Mouse (Mus musculus) left cerebral cortex, postnatal 36 days (tissue): ENCODE results near the gene Olfr684. TPM values are rescaled to one million over a fixed set of nuclear protein-coding genes. Genes with fewer than 3 reads are reported as not detected.

Experiments used
- DNase-seq, 2 experiments: peaks; one replicate each; pipeline ENCODE4 v3.0.0; 2021 to 2022; ENCODE audit warnings: low spot score in 2 of 2, mixed read lengths in 1 of 2
- intact Hi-C: fragments of 180-260 bp; cut with DNase I; formaldehyde crosslinking; loops from one replicate; pipeline ENCODE4 v1.15.1; 2025
- total RNA-seq, 2 experiments: library from RNA; stranded (reverse); gene quantifications; 2 replicates each; pipeline ENCODE4 v1.2.3; 2021

Olfr684 gene
- not detected for total RNA-seq

DNA sequence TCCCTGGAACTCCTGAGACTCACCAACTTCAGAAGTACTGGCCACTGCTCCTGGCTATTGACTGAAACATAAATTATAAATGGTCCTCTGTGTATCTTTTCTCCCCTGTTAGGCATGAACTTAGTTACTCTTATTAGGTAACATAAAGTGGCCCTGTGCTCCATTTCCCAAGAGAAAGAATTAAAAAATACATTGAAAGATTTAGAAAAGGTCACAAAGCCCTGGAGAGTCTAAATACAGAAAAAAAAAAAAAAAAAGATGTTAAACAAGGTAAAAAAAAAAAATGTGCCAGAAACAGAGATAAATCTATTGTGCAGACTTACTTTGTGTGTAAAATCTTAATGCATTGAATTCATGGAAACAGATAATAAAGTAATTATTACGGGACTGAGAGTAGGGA lies at the start of gene Olfr684:
Olfr684 (minus strand) TSS at position 101 of the 400 bp plus-strand sequence.
- intact Hi-C loops, result no loop called here
- DNase-seq, result no peak

DNA sequence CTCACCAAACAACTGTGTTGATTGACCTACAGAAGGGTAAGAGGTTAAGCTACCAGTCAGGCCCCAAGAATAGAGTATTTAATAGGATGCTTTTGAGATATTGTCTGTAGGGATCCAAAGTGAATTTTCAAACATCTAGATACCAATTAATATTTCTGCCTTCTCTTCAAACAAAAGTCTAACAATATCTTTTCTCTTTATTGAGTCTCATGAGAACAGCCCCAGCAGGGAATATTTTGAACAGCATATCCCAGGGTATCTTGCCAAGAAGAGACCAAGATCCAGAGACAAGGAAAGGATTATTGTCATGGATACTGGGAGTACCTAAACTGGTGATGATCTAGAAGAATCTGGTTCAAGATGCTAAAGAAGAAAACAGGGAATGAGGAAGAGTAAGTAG lies 43.9 kb upstream of the Olfr684 start, which contains the start of gene Olfr686:
Olfr686 (minus strand) TSS at position 101 of the 400 bp plus-strand sequence.
- intact Hi-C loops, result no loop called here

DNA sequence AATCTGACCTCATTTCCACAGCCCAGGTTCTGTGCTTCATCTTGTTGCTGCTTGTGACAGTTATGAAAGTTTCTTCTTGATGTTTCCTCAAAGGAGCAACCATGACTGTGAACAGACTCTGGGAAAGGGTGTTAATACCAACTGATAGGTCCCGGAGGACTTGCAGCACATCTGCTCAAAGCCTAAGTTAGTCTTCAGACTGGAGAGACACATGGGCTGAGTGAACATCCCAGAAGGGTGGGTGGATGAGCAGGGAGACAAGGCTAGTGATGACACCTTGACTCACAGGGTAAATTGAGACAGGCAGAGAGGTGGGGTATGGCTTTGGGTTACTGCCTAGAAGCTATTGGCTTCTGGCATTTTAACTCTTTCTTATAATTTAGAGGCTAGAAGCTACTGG lies 22.5 kb upstream of the Olfr684 start, which contains the start of gene Olfr685:
Olfr685 (minus strand) TSS at position 101 of the 400 bp plus-strand sequence.
- no peak for DNase-seq
- intact Hi-C loops, result no loop called here

More for the DNA sequence above, 43.9 kb upstream of the Olfr684 start, which contains the start of gene Olfr686:
- DNase-seq, result no peak

DNA sequence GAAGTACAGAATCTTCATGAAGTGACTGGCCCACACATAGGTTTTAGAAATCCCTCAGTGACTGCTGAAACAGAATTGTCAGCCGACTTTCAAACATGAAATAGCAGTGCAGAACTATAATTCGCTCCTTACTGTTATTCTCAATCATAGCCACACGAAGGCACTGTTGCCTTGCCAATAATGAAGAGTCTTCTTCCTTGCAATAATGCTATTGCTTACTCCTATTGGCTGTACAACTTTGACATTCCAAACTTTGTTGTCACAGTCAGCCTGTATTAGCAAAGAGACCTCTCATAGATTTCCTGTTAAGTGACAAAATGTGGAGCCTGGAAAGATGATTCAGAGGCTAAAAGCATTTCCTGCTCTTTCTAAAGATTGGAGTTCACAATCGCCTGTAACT lies 7.3 kb upstream of the Olfr684 start:
- intact Hi-C loops, result loop anchor here (5.0 kb wide), 2 partner anchors 307 to 347 kb away; no protein-coding TSS in a partner anchor
- DNase-seq, result peak in 1 of 2 experiments; percentile 20

DNA sequence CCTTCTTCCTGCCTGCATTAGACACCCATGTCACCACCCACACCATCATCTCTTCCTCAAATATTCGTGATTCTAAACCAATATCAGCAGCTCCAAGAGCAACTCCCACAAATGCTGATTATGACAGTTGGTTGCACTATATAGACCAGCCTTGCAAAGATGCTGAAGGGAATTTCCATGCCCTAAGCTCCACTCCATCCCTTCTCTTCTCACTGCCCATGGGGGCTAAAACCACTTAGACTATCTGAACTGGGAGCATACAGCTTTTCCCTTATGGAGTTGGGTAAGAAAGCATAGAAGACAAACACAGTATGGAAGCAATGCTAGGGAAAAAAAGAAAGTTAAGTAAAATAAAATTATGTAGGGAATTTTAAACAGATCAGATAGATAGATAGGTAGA lies 16.5 kb downstream of the Olfr684 start, which contains the start of gene Olfr683:
Olfr683 (minus strand) TSS at position 101 of the 400 bp plus-strand sequence.
- intact Hi-C loops, result no loop called here
- no peak for DNase-seq

DNA sequence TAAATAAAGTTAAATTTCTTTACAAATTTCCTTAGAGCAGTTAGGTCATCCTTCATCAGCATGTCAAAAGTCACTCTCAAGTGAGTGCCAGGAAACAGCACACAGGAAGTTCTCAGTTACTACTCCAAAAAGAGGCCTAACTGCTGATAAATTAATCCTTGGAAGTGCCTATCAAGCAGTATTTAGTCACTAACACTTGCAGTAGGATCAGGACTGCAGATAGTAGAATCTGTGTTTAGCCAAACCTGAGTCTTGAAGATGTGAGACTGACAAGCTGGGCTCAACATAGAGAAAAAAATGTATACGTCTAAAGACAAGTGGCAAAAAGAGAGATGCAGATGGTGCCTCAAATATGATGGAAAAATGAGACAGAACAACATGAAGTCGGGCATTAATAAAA lies 22.2 kb downstream of the Olfr684 start:
- intact Hi-C loops, result no loop called here
- DNase-seq, result no peak

DNA sequence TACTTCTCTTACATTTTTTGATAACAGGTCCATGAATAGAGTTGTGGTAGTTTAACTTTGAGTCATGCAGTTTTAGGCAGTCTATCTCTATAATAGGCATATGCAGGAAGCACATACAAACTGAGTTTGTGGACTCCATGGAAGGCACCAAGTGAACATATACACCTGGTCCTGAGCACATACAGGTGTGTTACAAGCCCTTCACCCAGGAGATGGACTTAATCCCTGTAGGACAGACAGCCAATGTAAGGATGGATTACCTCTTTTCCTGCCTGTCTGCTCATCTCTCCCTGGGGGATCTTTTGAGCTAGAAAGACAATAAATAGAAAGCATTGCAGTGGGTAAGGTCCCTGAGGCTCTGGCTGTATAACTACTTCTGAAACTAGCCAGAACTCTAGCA lies 46.9 kb downstream of the Olfr684 start, which contains the start of gene Olfr681:
Olfr681 (plus strand) TSS at position 301 of the 400 bp plus-strand sequence.
- no peak for DNase-seq
- intact Hi-C loops, result no loop called here

Other genes with a start within 250 kb of the Olfr684 start
- not detected for gene Olfr667, start 242.2 kb downstream of the Olfr684 start, total RNA-seq
- gene Olfr668, start 235.6 kb downstream of the Olfr684 start, total RNA-seq, result not detected
- gene Olfr669, start 229.4 kb downstream of the Olfr684 start, total RNA-seq, result not detected
- not detected for gene Olfr670, start 201.0 kb downstream of the Olfr684 start, total RNA-seq
- not detected for gene Olfr671, start 184.5 kb downstream of the Olfr684 start, total RNA-seq
- gene Olfr672, start 161.6 kb downstream of the Olfr684 start, total RNA-seq, result not detected
- gene Olfr675, start 135.2 kb downstream of the Olfr684 start, total RNA-seq, result not detected
- not detected for gene Olfr676, start 131.0 kb downstream of the Olfr684 start, total RNA-seq
- gene Olfr677, start 112.3 kb downstream of the Olfr684 start, total RNA-seq, result not detected
- gene Olfr678, start 99.2 kb downstream of the Olfr684 start, total RNA-seq, result not detected
- gene Olfr679, start 82.4 kb downstream of the Olfr684 start, total RNA-seq, result not detected
- gene Olfr680-ps1, start 70.8 kb downstream of the Olfr684 start, total RNA-seq, result not detected
- not detected for gene Olfr681, start 46.8 kb downstream of the Olfr684 start, total RNA-seq
- gene Olfr683, start 16.6 kb downstream of the Olfr684 start, total RNA-seq, result not detected
- gene Olfr685, start 22.4 kb upstream of the Olfr684 start, total RNA-seq, result not detected
- gene Olfr686, start 43.8 kb upstream of the Olfr684 start, total RNA-seq, result not detected
- not detected for gene Olfr688, start 124.4 kb upstream of the Olfr684 start, total RNA-seq
- not detected for gene Olfr689, start 147.5 kb upstream of the Olfr684 start, total RNA-seq
- gene Olfr690, start 170.5 kb upstream of the Olfr684 start, total RNA-seq, result 1 to 10 TPM in 1 of 2 experiments, under 1 TPM in 1; 0.27 to 1.7 TPM
- gene Olfr691, start 178.6 kb upstream of the Olfr684 start, total RNA-seq, result under 1 TPM; 0.72 to 0.91 TPM
- not detected for gene Olfr692, start 204.6 kb upstream of the Olfr684 start, total RNA-seq
- not detected for gene Gm5901, start 211.4 kb upstream of the Olfr684 start, total RNA-seq
- 10 to 100 TPM; 77.0 to 83.9 TPM for gene Fam160a2, start 236.4 kb upstream of the Olfr684 start, total RNA-seq
- gene Cnga4, start 240.9 kb upstream of the Olfr684 start, total RNA-seq, result 1 to 10 TPM; 1.0 to 1.3 TPM